Mouse (Mus musculus) liver, embryonic 14.5 days (tissue): ENCODE measurements around the gene Lin7b. TPM values are rescaled to one million over a fixed set of nuclear protein-coding genes. Genes with fewer than 3 reads are reported as not detected.
"Not testable (repeated sequence)": the region's sequence is repeated elsewhere in the genome, so short reads cannot be mapped to it uniquely, and the experiment has no call there.

Experiments used
- ATAC-seq: fragments of 200-750 bp; cut with Nextera tagmentation; 2 replicates; pipeline ENCODE4 v1.8.0; 2017; ENCODE audit warnings: moderate number of reproducible peaks, mild to moderate bottlenecking, moderate library complexity; ENCODE audit not compliant: insufficient read depth
- DNase-seq, 3 experiments: peaks; one replicate each; pipeline ENCODE4 v3.0.0-alpha.2; 2012 to 2013; ENCODE audit warnings: low read depth in 3 of 3, low spot score in 3 of 3
- H3K27ac ChIP-seq: fragments of 300-500 bp; sonication (generic); 2 replicates; pipeline ENCODE4 v1.5.1; 2014; ENCODE audit warnings: moderate library complexity, mild to moderate bottlenecking, control low read depth, inconsistent platforms
- H3K27me3 ChIP-seq: fragments of 300-500 bp; sonication (generic); 2 replicates; pipeline ENCODE4 v1.6.1; 2014; ENCODE audit warnings: mild to moderate bottlenecking, low read length, moderate library complexity; ENCODE audit not compliant: control insufficient read depth, insufficient read depth
- H3K36me3 ChIP-seq: fragments of 300-500 bp; sonication (generic); replicated peaks from 2 replicates; pipeline ENCODE4 v1.6.1; 2014; ENCODE audit warnings: low read depth; ENCODE audit not compliant: control insufficient read depth, insufficient read depth
- H3K4me1 ChIP-seq, 2 experiments: fragments of 200-500 bp in 1 of 2; fragments of 300-500 bp in 1 of 2; sonication (generic) in 1 of 2; replicated peaks; 2 replicates each; pipeline ENCODE4 v1.6.1; 2012 to 2014; ENCODE audit warnings: antibody characterized with exemption in 1 of 2, inconsistent platforms in 1 of 2, low read length in 1 of 2; ENCODE audit not compliant: control insufficient read depth in 2 of 2, insufficient read depth in 2 of 2
- H3K4me2 ChIP-seq: fragments of 300-500 bp; sonication (generic); 2 replicates; pipeline ENCODE4 v1.6.1; 2014; ENCODE audit warnings: low read depth, mild to moderate bottlenecking, control low read depth, moderate library complexity
- H3K4me3 ChIP-seq, 2 experiments: fragments of 200-500 bp in 1 of 2; fragments of 300-500 bp in 1 of 2; sonication (generic) in 1 of 2; 2 replicates each; pipeline ENCODE4 v1.5.1; 2012 to 2014; ENCODE audit warnings: low read depth in 2 of 2, low read length in 2 of 2, mild to moderate bottlenecking in 2 of 2, control low read depth in 1 of 2, inconsistent platforms in 1 of 2, moderate library complexity in 1 of 2; ENCODE audit not compliant: insufficient read depth in 1 of 2
- H3K9ac ChIP-seq: fragments of 300-500 bp; sonication (generic); replicated peaks from 2 replicates; pipeline ENCODE4 v1.6.1; 2014; ENCODE audit warnings: mild to moderate bottlenecking, control low read depth, moderate library complexity
- H3K9me3 ChIP-seq: fragments of 300-500 bp; sonication (generic); 2 replicates; pipeline ENCODE4 v1.6.1; 2016; ENCODE audit warnings: low read length, mixed read lengths; ENCODE audit not compliant: control insufficient read depth
- CTCF ChIP-seq: IDR thresholded peaks from 2 replicates; pipeline ENCODE4 v1.5.1; 2016; ENCODE audit warnings: antibody characterized with exemption, low read depth, control low read depth
- EP300 ChIP-seq: IDR thresholded peaks from 2 replicates; pipeline ENCODE4 v1.6.1; 2016; ENCODE audit warnings: antibody characterized with exemption, low read depth
- WGBS: fragments of 180-500 bp; shearing (Covaris S2); extraction: QIAGEN DNeasy Blood & Tissue Kit; methylation state at CpG from one replicate; pipeline ENCODE4 v1.1.7; 2014; ENCODE audit not compliant: insufficient replicate concordance; 5-methylcytosine and 5-hydroxymethylcytosine counted together
- polyA plus RNA-seq, 2 experiments: library from polyadenylated mRNA; depleted of rRNA in 1 of 2; stranded (reverse) in 1 of 2; unstranded in 1 of 2; fragments of >200 nt; fragmentation: Nextera tagmentation in 1 of 2; extraction: Ambion mirVana in 1 of 2; gene quantifications; 2 replicates each; pipeline versions ENCODE4 v1.2.1 to v1.2.3; 2012 to 2014

Gene Lin7b
- polyA plus RNA-seq, 2 experiments: 0.10 to 0.20 TPM

DNA sequence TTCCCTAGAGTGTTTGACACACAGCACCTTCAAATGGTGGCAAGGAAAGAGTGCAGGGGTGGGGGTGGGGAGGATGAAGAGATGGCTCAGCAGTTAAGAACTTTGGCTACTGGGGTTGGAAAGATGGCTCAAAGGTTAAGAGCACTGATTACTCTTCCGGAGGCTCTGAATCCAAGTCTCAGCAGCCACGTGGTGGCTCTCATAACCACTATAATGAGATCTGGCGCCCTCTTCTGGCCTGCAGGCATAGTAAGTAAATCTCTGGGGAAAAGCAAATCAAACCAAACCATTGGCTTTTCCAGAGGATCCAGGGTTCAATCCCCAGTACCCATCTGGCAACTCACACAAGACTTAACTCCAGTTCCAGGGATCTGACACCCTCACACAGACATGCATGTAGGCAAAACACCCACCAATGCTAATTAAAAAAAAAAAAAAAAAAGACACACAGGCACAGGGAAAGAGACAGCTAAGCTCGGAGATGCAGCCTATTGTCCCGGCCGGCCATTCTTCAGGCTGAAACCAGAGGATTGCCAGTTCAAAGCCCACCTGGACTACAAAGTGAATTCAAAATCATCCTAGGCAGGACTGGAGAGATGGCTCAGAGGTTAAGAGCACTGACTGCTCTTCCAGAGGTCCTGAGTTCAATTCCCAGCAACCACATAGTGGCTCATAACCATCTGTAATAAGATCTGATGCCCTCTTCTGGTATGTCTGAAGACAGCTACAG lies 33.3 kb upstream of the Lin7b start:
- Histone ChIP-seq H3K4me3 (no peak overlapping the region), H3K9ac (no peak overlapping the region), H3K9me3 (no peaks in the 10 kb centered on the region), H3K27ac (no peak overlapping the region), H3K36me3 (no peaks in the 10 kb centered on the region), H3K4me2 (no peak overlapping the region), H3K4me1 (no peaks in the 10 kb centered on the region), H3K27me3 (peaks cover 37% of the 10 kb centered on the region)
- DNase-seq (peak; percentile 45 to 50 (median 47)), ATAC-seq (no peak)
- TF ChIP-seq EP300 (no peak), CTCF (peak; percentile 72)
- 36% methylated on average over 6 of the region's 6 CpGs for WGBS

DNA sequence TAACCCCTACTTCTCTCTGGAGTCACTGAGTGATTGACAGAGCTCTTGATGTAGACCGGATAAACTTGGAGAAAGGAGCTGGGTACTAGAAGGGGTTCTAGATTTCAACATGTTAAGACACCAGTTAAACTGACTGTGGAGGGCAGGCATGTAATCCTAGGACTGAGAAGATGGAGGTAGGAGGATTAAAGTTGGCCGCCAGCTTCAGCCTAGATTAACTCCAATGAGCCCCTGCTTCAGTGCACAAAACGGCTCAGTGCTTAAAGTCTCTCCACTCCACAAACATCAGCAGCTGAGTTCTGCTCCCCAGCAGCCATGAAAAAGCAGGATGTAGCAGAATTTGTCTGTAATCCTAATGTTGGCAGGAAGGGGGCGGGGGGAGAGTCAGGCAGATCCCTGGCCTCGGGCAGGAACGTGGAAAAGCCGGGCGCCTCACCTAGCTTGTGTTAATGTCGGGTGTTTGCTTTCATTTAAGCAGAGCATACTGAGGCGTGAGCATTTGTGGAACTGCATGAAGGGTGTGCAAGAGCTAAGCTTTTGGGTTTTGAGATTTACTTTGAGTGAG lies 31.2 kb upstream of the Lin7b start:
- Histone ChIP-seq H3K27ac (no peak overlapping the region), H3K9me3 (no peaks in the 10 kb centered on the region), H3K9ac (no peak overlapping the region), H3K27me3 (peaks cover 16% of the 10 kb centered on the region), H3K4me3 (no peak overlapping the region), H3K4me2 (no peak overlapping the region), H3K36me3 (no peaks in the 10 kb centered on the region), H3K4me1 (peaks cover 3 to 4% of the 10 kb centered on the region in 2 experiments; a peak in 3 of 4 replicates)
- no peak for ATAC-seq
- TF ChIP-seq CTCF (no peak), EP300 (no peak)
- 68% methylated on average over 10 of the region's 10 CpGs for WGBS
- DNase-seq: no peak

DNA sequence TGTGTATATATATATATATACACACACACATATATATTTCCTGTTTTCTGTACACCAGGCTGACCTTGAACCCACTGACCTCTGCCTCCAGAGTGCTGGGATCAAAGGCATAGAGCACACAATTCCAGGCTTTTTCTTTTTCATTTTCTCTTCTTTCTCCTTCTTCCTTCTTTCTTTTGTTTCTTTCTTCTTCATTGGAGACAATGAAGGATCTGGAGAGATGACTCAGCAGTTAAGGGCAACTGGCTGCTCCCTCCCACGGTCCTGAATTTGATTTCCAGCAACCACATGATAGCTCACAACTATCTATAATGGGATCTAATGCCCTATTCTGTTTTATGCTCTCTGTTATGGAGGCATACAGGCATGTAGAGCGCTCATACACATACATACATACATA lies 26.4 kb upstream of the Lin7b start:
- H3K4me3 ChIP-seq: no peak overlapping the region; a peak in 1 of 4 replicates
- H3K9ac ChIP-seq: no peak overlapping the region
- H3K9me3 ChIP-seq: no peaks in the 10 kb centered on the region
- H3K36me3 ChIP-seq: peaks cover 26% of the 10 kb centered on the region
- no peak for ATAC-seq
- H3K4me1 ChIP-seq: peaks cover 15 to 17% of the 10 kb centered on the region in 2 experiments
- H3K27ac ChIP-seq: no peak overlapping the region
- no peaks in the 10 kb centered on the region for H3K27me3 ChIP-seq
- WGBS: 45% methylated on average over 2 of the region's 2 CpGs
- H3K4me2 ChIP-seq: peak overlapping the region; percentile 72
- DNase-seq: no peak
- TF ChIP-seq EP300: no peak

DNA sequence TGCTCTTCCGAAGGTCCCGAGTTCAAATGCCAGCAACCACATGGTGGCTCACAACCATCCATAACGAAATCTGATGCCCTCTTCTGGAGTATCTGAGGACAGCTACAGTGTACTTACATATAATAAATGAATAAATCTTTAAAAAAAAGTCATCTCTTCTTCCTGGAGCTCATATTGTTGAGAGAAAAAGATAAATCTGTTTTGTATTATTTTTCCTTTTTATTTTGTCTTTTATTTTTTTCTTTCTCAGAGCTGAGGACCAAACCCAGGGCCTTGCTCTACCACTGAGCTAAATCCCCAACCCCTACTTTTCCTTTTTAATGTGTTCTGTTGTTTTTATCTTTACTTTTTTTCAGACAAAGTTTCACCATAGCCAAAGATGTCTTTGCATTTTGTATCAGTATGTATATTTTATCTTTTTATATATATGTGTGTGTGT lies 26.0 kb upstream of the Lin7b start:
- H3K36me3 ChIP-seq: peaks cover 30% of the 10 kb centered on the region
- H3K4me3 ChIP-seq: peak overlapping the region; percentile 81 to 96
- peak; percentile 50 for ATAC-seq
- H3K4me1 ChIP-seq: peaks cover 15 to 17% of the 10 kb centered on the region in 2 experiments
- peak overlapping the region; percentile 40 for H3K27ac ChIP-seq
- peak overlapping the region; percentile 72 for H3K4me2 ChIP-seq
- H3K9me3 ChIP-seq, DNase-seq, H3K27me3 ChIP-seq: not testable (repeated sequence)
- peak overlapping the region; percentile 52 for H3K9ac ChIP-seq
- WGBS: 0% methylated on average over 3 of the region's 3 CpGs

DNA sequence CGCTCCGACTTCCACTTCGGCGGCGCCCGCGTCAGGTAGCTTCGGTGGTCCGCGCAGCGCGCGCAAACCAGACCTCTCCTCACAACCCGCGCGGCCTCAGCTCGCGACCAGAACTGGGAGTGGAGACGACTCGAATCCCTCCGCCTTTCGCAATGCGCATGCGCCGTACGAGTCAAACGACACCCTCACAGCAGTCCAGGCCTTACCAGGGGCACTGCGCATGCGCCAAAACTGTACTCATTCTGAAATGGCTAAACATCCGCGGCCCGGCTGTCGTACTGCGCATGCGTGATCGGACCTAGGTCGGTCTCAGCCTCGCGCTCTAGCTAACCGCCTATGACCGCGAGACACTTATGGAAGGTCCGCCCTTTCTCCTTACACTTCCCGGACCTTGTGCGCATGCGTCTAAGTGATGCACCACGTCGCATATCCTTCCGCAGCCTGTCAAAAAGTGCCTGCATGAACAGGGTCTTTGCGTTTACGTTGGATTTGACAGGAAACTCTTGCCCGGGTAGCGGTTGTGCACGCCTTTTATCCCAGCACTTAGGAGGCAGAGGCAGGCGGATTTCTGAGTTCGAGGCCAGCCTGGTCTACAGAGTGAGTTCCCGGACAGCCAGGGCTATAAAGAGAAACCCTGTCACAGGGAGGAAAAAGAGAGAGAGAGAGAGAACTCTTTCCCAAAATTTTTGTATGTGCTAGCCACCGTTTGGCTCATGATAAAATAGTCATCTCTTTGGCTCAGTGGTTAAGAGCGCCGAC lies 25.4 kb upstream of the Lin7b start, which contains the start of gene Snrnp70:
Gene Snrnp70, minus strand, starts transcription at position 165 of the 759 bp plus-strand sequence.
- Histone ChIP-seq H3K9me3 (no peaks in the 10 kb centered on the region), H3K36me3 (peaks cover 35% of the 10 kb centered on the region), H3K27ac (peak within 1 kb of the TSS; percentile 93), H3K9ac (peak within 1 kb of the TSS; percentile 97), H3K4me1 (peaks cover 15 to 17% of the 10 kb centered on the region in 2 experiments), H3K4me2 (peak within 1 kb of the TSS; percentile 99), H3K27me3 (no peaks in the 10 kb centered on the region), H3K4me3 (peak within 1 kb of the TSS; percentile 92 to 96)
- under 1% methylated on average over 60 of the region's 60 CpGs for WGBS
- peak; percentile 28; the same call in 1 of the 2 replicates for TF ChIP-seq EP300
- TF ChIP-seq CTCF: peak; percentile 0; the same call in 1 of the 2 replicates
- peak; percentile 100 for DNase-seq
- peak; percentile 95 for ATAC-seq
